Mouse (Mus musculus): Measurements from ENCODE around the gene Nprl2. TPM values are rescaled to one million over a fixed set of nuclear protein-coding genes. Genes with fewer than 3 reads are reported as not detected.

Nprl2 gene
- total RNA-seq, 2 experiments from 2014 or later: 44.2 to 45.2 TPM

GRCm38 (mm10) chr9:107590058-107590772 lies 48.2 kb downstream of the Nprl2 start:
- Histone ChIP-seq H3K27ac (no peak overlapping the region), H3K4me3 (no peak overlapping the region)
- no peak for TF ChIP-seq CTCF (conservative IDR thresholded peaks at IDR 0.05)
- DNase-seq (ENCODE audit: low spot score in 2 of 2): no peak

GRCm38 (mm10) chr9:107590773-107591060 lies 48.7 kb downstream of the Nprl2 start:
- Histone ChIP-seq H3K27ac (no peak overlapping the region), H3K4me3 (no peak overlapping the region)
- TF ChIP-seq CTCF (conservative IDR thresholded peaks at IDR 0.05): no peak
- DNase-seq (ENCODE audit: low spot score in 2 of 2): no peak

GRCm38 (mm10) chr9:107593101-107593976 lies 51.3 kb downstream of the Nprl2 start:
- no peak overlapping the region for H3K27ac ChIP-seq
- TF ChIP-seq CTCF (conservative IDR thresholded peaks at IDR 0.05): no peak
- no peak overlapping the region for H3K4me3 ChIP-seq
- DNase-seq (ENCODE audit: low spot score in 2 of 2): no peak

DNA sequence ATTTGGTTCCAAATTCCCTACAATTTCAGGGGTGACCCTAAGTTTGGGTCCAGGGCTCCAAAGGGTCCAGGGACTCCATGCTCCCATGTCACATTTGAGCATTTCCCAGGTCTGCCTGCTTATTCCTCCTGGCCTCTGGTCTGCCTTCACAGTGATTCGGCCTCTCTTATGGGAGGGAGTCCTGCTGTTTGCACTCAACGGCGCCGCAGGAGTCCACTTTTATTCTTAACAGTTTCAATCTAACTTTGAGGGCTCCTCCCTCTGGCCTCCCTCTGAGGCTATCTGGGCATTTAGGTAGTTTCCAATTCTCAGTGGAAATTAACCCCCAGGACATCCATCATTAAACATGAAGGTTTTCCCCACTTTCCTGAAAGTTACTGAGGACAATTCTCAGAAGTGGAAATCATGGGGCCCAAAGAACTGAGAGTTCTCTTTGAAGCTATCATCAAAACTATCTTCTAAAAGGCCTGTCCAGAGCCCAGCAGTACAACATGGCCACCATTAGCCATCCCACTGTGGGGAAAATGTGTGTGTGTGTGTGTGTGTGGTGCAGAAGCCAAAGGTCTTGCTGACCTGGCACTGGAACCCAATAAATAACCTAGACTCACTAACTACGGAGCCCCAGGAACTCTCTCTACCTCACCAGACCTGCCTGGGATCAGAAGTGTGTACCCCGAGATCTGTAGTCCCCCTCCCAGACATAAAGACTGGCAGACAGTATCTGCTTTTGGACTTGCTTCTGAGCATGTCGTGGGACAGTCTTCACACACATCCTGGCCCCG lies 52.4 kb downstream of the Nprl2 start:
- Histone ChIP-seq H3K4me3 (no peak overlapping the region), H3K27ac (no peak overlapping the region)
- TF ChIP-seq CTCF (conservative IDR thresholded peaks at IDR 0.05): no peak
- DNase-seq (ENCODE audit: low spot score in 2 of 2): no peak

Other genes starting within 250 kb of the Nprl2 start
- 1 to 10 TPM; 3.0 to 3.7 TPM for gene Cish, start 246.2 kb upstream of the Nprl2 start, total RNA-seq (2021)
- gene Hemk1, start 203.9 kb upstream of the Nprl2 start, total RNA-seq (2021): 10 to 100 TPM; 15.9 to 21.4 TPM
- gene 6430571L13Rik, start 201.6 kb upstream of the Nprl2 start, total RNA-seq (2021): 1 to 10 TPM; 2.5 to 2.9 TPM
- 10 to 100 TPM; 18.1 to 19.3 TPM for gene Cacna2d2, start 142.6 kb upstream of the Nprl2 start, total RNA-seq (2021)
- gene Tmem115, start 8.3 kb upstream of the Nprl2 start, total RNA-seq (2021): 10 to 100 TPM; 35.8 to 41.0 TPM
- gene Cyb561d2, start within 50 bp of the Nprl2 start, total RNA-seq (2021): 10 to 100 TPM; 13.8 to 15.3 TPM
- 1 to 10 TPM; 4.7 to 5.7 TPM for gene Zmynd10, start 5.1 kb downstream of the Nprl2 start, total RNA-seq (2021)
- gene Rassf1, start 9.3 kb downstream of the Nprl2 start, total RNA-seq (2021): 10 to 100 TPM; 16.2 to 17.6 TPM
- 10 to 100 TPM; 77.2 to 83.1 TPM for gene Tusc2, start 21.0 kb downstream of the Nprl2 start, total RNA-seq (2021)
- gene Hyal2, start 25.7 kb downstream of the Nprl2 start, total RNA-seq (2021): 10 to 100 TPM; 11.5 to 16.9 TPM
- gene Hyal1, start 34.7 kb downstream of the Nprl2 start, total RNA-seq (2021): 1 to 10 TPM; 6.9 to 7.6 TPM
- 10 to 100 TPM; 10.9 to 12.6 TPM for gene Naa80, start 36.7 kb downstream of the Nprl2 start, total RNA-seq (2021)
- 1 to 10 TPM; 2.0 to 2.1 TPM for gene Hyal3, start 38.6 kb downstream of the Nprl2 start, total RNA-seq (2021)
- 10 to 100 TPM; 13.7 to 15.2 TPM for gene Ifrd2, start 45.4 kb downstream of the Nprl2 start, total RNA-seq (2021)
- gene Sema3b, start 67.0 kb downstream of the Nprl2 start, total RNA-seq (2021): 1 to 10 TPM; 1.9 to 2.2 TPM
- 100 to 1,000 TPM; 208 to 222 TPM for gene Gnai2, start 93.1 kb downstream of the Nprl2 start, total RNA-seq (2021)
- gene Slc38a3, start 127.3 kb downstream of the Nprl2 start, total RNA-seq (2021): 10 to 100 TPM; 55.7 to 65.0 TPM
- gene Gnat1, start 137.5 kb downstream of the Nprl2 start, total RNA-seq (2021): under 1 TPM in 1 of 2 experiments, not detected in 1; 0.17 TPM
- gene Sema3f, start 168.2 kb downstream of the Nprl2 start, total RNA-seq (2021): 1 to 10 TPM; 2.8 to 3.5 TPM
- gene Rbm5, start 228.8 kb downstream of the Nprl2 start, total RNA-seq (2021): 100 to 1,000 TPM; 141 to 159 TPM